Mouse (Mus musculus): ENCODE data around the gene 1700001J03Rik. TPM values are rescaled to one million over a fixed set of nuclear protein-coding genes. Genes with fewer than 3 reads are reported as not detected.

The 1700001J03Rik gene
- polyA plus RNA-seq, 1 experiment: 0.92 TPM

- peak overlapping the region; percentile 95 for H3K4me3 ChIP-seq (replicated peaks; ENCODE audit: extremely low read depth, low read depth, low read length)
- TF ChIP-seq CTCF (IDR thresholded peaks at IDR 0.05; ENCODE audit: insufficient read depth, low read length) (no peak), POLR2A (IDR thresholded peaks at IDR 0.05; ENCODE audit: borderline replicate concordance, extremely low read depth, low read depth, low read length) (no peak)
- no peaks in the 10 kb centered on the region; the same call in 1 of the 2 replicates for H3K4me1 ChIP-seq (ENCODE audit: control insufficient read depth, insufficient read depth, low read length)
- WGBS: 33% methylated on average over 6 of the region's 6 CpGs
- DNase-seq: no peak
Measured at GRCm38 (mm10) chr5:146221722-146222121, 36.6 kb upstream of the 1700001J03Rik start.

- DNase-seq: peak; percentile 87
- no peak for TF ChIP-seq CTCF (IDR thresholded peaks at IDR 0.05; ENCODE audit: insufficient read depth, low read length)
- TF ChIP-seq POLR2A (IDR thresholded peaks at IDR 0.05; ENCODE audit: borderline replicate concordance, extremely low read depth, low read depth, low read length): peak; percentile 81; the same call in 1 of the 2 replicates
- WGBS: under 1% methylated on average over 67 of the region's 67 CpGs
Measured at GRCm38 (mm10) chr5:146220879-146221714, 36.0 kb upstream of the 1700001J03Rik start, which contains the start of gene Rnf6. Gene Rnf6 (minus strand): TSS chr5:146221555.

GRCm38 (mm10) chr5:146220501-146220878 is 35.4 kb upstream of the 1700001J03Rik start:
- H3K4me1 ChIP-seq (ENCODE audit: control insufficient read depth, insufficient read depth, low read length): no peaks in the 10 kb centered on the region; the same call in 1 of the 2 replicates
- TF ChIP-seq CTCF (IDR thresholded peaks at IDR 0.05; ENCODE audit: insufficient read depth, low read length): no peak
- TF ChIP-seq POLR2A (IDR thresholded peaks at IDR 0.05; ENCODE audit: borderline replicate concordance, extremely low read depth, low read depth, low read length): no peak
- WGBS: 6% methylated on average over 13 of the region's 13 CpGs
- peak overlapping the region; percentile 83 for H3K4me3 ChIP-seq (replicated peaks; ENCODE audit: extremely low read depth, low read depth, low read length)
- no peak for DNase-seq

More at GRCm38 (mm10) chr5:146220879-146221714, 36.0 kb upstream of the 1700001J03Rik start, which contains the start of gene Rnf6:
- no peaks in the 10 kb centered on the region; the same call in 1 of the 2 replicates for H3K4me1 ChIP-seq (ENCODE audit: control insufficient read depth, insufficient read depth, low read length)
- H3K4me3 ChIP-seq (replicated peaks; ENCODE audit: extremely low read depth, low read depth, low read length): peak within 1 kb of the TSS; percentile 95

- TF ChIP-seq CTCF (IDR thresholded peaks at IDR 0.05; ENCODE audit: insufficient read depth, low read length): no peak
- no peak for TF ChIP-seq POLR2A (IDR thresholded peaks at IDR 0.05; ENCODE audit: borderline replicate concordance, extremely low read depth, low read depth, low read length)
- no peaks in the 10 kb centered on the region for H3K4me1 ChIP-seq (ENCODE audit: control insufficient read depth, insufficient read depth, low read length)
- H3K4me3 ChIP-seq (replicated peaks; ENCODE audit: extremely low read depth, low read depth, low read length): no peak overlapping the region
- DNase-seq: no peak
- WGBS: 86% methylated on average over 5 of the region's 5 CpGs
Measured at GRCm38 (mm10) chr5:146205537-146205936, 20.4 kb upstream of the 1700001J03Rik start.

- Histone ChIP-seq H3K4me1 (ENCODE audit: control insufficient read depth, insufficient read depth, low read length) (no peaks in the 10 kb centered on the region), H3K4me3 (replicated peaks; ENCODE audit: extremely low read depth, low read depth, low read length) (no peak overlapping the region)
- no peak for DNase-seq
- 50% methylated on average over 2 of the region's 2 CpGs for WGBS
- no peak for TF ChIP-seq CTCF (IDR thresholded peaks at IDR 0.05; ENCODE audit: insufficient read depth, low read length)
Measured at GRCm38 (mm10) chr5:146203921-146204320, 18.8 kb upstream of the 1700001J03Rik start.

GRCm38 (mm10) chr5:146200580-146200979 is 15.5 kb upstream of the 1700001J03Rik start:
- H3K4me1 ChIP-seq (ENCODE audit: control insufficient read depth, insufficient read depth, low read length): no peaks in the 10 kb centered on the region
- WGBS: over 99% methylated on average over 6 of the region's 6 CpGs
- TF ChIP-seq CTCF (IDR thresholded peaks at IDR 0.05; ENCODE audit: insufficient read depth, low read length) (no peak), POLR2A (IDR thresholded peaks at IDR 0.05; ENCODE audit: borderline replicate concordance, extremely low read depth, low read depth, low read length) (no peak)
- no peak overlapping the region for H3K4me3 ChIP-seq (replicated peaks; ENCODE audit: extremely low read depth, low read depth, low read length)
- DNase-seq: no peak

GRCm38 (mm10) chr5:146199540-146199939 is 14.4 kb upstream of the 1700001J03Rik start:
- Histone ChIP-seq H3K4me1 (ENCODE audit: control insufficient read depth, insufficient read depth, low read length) (no peaks in the 10 kb centered on the region), H3K4me3 (replicated peaks; ENCODE audit: extremely low read depth, low read depth, low read length) (no peak overlapping the region)
- 60% methylated on average over 2 of the region's 2 CpGs for WGBS
- TF ChIP-seq POLR2A (IDR thresholded peaks at IDR 0.05; ENCODE audit: borderline replicate concordance, extremely low read depth, low read depth, low read length) (no peak), CTCF (IDR thresholded peaks at IDR 0.05; ENCODE audit: insufficient read depth, low read length) (no peak)
- no peak for DNase-seq

GRCm38 (mm10) chr5:146199073-146199472 is 14.0 kb upstream of the 1700001J03Rik start:
- DNase-seq: no peak
- no peak for TF ChIP-seq POLR2A (IDR thresholded peaks at IDR 0.05; ENCODE audit: borderline replicate concordance, extremely low read depth, low read depth, low read length)
- no peak for TF ChIP-seq CTCF (IDR thresholded peaks at IDR 0.05; ENCODE audit: insufficient read depth, low read length)
- Histone ChIP-seq H3K4me1 (ENCODE audit: control insufficient read depth, insufficient read depth, low read length) (no peaks in the 10 kb centered on the region), H3K4me3 (replicated peaks; ENCODE audit: extremely low read depth, low read depth, low read length) (no peak overlapping the region)

- no peak for DNase-seq
- no peak overlapping the region for H3K4me3 ChIP-seq (replicated peaks; ENCODE audit: extremely low read depth, low read depth, low read length)
- H3K4me1 ChIP-seq (ENCODE audit: control insufficient read depth, insufficient read depth, low read length): no peaks in the 10 kb centered on the region
- TF ChIP-seq CTCF (IDR thresholded peaks at IDR 0.05; ENCODE audit: insufficient read depth, low read length) (no peak), POLR2A (IDR thresholded peaks at IDR 0.05; ENCODE audit: borderline replicate concordance, extremely low read depth, low read depth, low read length) (no peak)
- 79% methylated on average over 8 of the region's 8 CpGs for WGBS
Measured at GRCm38 (mm10) chr5:146193360-146193759, 8.3 kb upstream of the 1700001J03Rik start.
